Mouse (Mus musculus): ENCODE results near the gene AC170998.1.
A peak's percentile ranks its signal among the peaks of the same experiment; 100 is the strongest.

Gene AC170998.1

DNA sequence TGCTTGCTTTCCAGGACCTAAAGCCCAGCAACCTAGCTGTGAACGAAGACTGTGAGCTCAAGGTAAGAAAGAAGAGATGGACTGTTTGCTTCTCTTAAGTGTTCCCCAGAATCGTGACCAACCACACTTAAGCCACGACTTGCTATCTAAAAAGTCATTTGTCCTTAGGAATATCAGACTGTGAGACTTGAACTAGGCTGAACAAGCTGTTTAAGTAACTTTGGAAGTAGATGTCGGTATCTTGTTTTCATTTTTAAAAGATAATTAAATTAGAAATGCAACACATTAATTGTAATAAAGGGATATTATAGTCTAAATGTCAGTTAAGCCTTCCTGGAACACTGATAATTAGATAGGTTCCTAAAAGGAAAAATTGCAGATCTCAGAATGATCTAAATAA, at the start of gene AC170998.1:
Gene AC170998.1, plus strand, starts transcription at position 301 of the 400 bp plus-strand sequence.
- DNase-seq (ENCODE audit: low spot score in 2 of 2) = no peak

DNA sequence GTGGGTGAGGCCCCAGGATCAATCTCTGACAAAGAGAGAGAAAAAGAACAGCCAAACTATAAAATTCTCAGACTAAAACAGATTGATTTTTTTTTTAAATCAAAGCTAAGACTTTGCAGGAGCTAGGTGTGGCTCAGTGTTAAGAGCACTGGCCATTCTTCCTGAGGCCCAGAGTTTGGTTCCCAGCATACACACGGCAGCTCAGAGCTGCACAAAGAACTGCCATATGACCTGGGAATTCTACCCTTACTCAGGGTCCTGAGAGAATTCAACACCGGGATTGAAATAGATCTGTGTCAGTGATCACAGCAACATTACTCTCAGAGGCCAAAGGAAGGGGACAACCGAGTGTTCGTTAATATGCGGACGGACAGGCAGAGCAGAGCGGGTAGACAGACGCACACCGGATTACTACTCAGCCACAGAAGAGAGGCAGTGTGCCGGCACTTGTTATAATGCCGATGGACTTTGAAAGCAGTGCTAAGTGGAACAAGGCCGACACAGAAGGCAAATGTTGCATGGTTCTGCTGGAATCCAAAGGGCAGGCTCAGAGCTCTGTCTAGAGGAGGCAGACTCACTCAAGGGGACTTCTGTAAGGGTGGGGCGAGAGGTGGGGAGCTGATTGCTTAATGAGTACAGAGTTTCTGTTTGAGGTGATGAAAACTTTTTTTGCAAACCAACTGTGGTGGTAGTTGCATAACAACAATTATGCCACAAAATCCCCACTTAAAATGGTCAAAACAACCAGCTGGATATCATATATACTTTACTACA, 43.4 kb upstream of the AC170998.1 start:
- DNase-seq (ENCODE audit: low spot score in 2 of 2) = no peak

DNA sequence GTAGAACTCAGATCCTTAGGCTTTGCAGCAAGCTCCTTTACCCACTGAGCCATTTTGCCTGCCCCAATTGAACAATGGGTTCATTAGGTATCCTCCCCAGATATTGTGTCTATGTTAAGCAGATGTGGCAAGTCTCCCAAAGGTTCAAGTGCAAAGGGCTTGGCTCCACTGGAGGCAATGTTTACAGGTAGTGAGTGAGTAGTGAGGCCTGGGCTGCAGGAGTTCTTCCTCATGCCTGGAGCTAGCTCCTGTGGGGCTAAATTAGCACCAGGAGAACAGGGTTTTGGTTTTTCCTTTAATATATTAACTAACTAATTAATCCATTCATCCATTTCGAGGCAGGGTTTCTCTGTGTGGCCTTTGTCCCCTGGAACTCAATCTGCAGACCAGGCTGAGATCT, 42.3 kb upstream of the AC170998.1 start:
- no peak for DNase-seq (ENCODE audit: low spot score in 2 of 2)

DNA sequence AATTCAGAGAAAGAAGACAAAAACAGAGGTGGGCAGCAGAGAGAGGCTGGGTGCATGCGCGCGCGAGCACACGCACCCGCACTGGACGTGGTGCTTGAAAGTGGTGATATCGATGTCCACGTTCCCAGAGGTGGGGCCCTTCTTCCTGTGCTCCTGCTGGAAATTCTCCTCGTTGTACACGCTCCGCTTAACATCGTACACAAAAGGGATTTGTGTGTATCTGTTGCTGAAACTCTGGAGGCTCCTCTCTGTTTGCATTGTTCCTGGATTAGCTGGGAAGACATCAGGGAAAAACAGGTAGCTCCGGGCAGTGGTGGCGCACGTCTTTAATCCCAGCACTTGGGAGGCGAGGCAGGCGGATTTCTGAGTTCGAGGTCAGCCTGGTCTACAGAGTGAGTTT, 41.3 kb upstream of the AC170998.1 start:
- DNase-seq (ENCODE audit: low spot score in 2 of 2) = no peak

DNA sequence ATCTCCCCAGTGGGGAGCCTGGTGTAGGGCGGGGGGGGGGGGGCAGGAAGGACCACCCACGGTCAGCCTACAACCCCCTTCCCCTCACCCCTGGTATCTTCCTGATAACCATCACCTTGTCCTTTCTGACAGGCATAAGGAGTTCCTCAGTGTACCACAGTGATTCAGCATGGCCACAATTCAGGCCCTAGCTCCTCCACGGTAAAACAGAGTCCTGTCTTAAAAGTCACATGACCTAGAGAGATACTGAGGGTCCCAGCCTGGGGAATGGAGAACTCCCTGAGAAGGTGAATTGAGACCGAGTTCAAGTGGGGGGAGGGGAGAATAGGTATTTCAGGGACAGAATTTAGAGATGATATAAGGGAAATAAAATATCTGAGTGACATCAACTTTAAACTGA, 38.5 kb upstream of the AC170998.1 start:
- DNase-seq (ENCODE audit: low spot score in 2 of 2) = no peak

DNA sequence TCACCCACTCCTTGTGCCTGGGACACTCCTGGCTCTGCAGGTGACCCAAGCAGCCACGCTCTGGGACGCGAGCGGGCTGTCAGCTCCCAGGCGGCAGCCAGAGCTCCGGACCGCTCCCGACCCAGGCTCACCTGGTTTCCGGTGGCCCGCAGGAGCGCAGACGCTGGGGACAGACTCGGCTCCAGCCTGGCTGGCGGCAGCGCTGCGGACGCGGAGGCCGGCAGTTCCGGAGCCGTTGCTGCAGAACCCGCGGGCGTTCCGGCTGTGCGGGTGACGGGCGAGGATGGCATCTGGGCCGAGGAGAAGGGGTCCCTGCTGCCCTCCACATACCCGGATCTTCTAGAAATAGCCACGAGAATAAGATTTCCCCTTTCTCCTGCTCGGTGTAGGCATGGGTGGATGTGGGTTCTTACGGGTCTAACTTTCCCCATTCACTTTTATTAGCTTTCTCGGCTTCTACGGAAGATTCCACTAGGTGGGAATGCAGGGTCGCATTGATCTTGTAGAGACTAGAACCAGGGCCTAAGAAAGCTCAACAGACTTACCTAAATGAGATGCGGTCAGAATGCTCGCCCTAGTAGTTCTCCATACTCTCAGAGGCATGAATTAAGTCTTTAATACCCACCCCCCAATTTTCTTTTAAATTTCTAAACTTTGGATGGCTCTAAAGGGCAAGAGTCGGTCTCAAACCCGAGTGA, 36.1 kb upstream of the AC170998.1 start, which contains the start of gene Slc26a8:
Gene Slc26a8, minus strand, starts transcription at position 648 of the 698 bp plus-strand sequence.
- no peak for DNase-seq (ENCODE audit: low spot score in 2 of 2)

DNA sequence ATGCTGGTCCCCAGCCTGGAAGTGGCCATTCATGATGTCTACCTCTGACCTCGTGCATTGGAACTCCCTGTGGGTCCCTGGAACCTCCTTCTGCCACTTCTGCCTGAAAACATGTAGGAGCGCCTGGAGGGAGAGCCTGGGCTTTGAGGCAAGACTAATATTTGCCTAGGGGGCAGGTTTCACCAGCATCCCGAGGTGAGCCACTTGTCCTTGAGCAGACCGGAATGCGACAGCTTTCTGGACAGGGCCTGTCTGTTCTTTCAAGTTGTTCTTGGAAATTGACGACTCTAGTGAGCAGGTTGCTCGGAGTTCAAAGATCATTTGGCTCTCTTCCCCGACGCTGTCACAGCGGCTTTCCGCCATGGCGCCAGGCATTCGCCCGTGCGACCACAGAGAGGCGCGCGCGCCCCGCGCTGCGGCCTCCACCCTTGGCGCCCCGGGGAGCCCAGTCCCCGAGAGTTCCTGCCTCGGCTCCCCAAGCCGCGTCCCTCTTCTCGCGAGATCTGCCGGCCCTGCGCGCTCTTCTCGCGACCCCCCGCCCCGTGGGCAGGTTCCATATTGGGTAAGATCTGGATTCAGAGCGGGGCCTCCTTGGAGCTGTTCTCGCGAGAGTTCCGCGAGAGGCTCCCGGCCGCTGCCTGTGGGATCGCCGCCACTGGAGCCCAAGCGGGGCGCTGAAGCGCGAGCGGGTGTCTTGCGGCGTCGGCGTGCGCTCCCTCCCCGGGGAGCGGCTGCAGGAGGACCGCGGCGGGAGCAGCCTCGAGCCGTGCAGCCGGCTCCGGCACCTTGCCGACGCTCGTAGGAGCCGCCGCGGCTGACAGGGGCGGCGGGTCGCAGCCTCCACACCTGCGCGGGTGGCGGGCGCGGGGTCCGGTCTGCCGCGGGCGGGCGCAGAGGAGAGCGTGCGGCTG, 34.9 kb upstream of the AC170998.1 start, which contains the start of gene Mapk14:
Gene Mapk14, plus strand, starts transcription at position 554 of the 911 bp plus-strand sequence.
- peak; percentile 100 for DNase-seq (ENCODE audit: low spot score in 2 of 2)

DNA sequence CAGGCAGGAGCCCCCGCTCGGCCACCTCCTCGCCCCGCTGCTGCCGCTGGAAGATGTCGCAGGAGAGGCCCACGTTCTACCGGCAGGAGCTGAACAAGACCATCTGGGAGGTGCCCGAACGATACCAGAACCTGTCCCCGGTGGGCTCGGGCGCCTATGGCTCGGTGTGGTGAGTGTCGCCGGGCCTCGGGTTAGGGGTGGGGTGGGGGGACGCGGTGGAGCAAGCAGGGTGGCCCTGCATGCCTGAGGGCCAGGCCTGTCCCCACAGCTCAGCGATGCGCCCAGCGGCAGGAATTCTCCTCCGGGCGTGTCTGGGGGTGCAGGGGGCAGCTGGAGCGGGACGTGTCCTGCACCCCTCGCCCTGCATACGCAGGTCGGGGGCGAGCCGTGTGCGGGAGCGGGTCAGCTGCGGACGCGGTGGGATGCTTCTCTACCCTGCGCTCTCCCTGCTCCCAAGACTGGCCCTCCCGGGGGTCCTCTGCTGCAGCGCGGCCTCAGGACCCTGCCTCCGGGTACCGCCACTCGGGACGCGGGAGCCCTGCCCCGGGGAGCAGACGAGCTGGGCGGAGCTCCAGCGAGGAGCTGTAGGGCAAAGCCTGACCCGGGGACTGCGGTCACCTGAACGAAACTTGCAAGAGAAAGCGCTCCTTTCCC, 34.1 kb upstream of the AC170998.1 start:
- peak in 1 of 2 experiments; percentile 52 for DNase-seq (ENCODE audit: low spot score in 2 of 2)

DNA sequence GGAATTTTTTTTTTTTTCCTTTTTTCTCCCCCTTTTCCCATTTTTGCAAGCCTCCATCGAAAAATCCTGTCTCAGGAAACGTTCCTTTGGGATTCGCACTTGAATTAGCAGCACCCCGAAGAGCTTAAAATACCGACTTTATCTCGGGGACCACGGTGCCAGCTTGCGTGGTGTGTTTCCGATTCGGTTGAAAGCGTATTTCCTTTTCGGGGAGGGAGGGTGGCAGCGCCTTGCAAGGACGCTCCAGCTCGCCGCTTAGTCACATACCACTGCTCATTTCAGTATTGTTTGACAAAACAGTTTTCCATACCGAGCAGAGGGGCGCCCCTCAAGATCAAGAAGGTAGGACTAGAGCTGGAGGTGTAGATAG, 33.6 kb upstream of the AC170998.1 start:
- peak in 1 of 2 experiments; percentile 57 for DNase-seq (ENCODE audit: low spot score in 2 of 2)

DNA sequence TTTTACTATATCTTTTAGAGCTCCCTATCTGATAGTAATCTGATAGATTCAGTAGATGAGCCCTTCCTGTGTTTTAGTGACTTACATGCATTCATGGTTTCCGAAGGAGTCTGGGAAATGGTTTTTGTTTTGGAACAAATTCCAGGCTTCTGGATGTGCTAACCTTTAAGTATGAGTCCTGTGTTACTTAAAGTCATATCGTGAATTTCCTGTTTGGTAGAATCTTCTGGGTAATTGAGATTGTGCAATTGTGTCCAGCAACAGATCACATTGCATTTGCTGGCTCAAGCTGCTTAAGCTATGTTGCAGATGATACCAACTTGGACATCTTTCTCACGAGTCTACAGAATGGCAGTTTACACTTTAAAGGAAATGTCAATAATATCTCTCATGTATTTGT, 32.8 kb upstream of the AC170998.1 start:
- DNase-seq (ENCODE audit: low spot score in 2 of 2) = no peak

DNA sequence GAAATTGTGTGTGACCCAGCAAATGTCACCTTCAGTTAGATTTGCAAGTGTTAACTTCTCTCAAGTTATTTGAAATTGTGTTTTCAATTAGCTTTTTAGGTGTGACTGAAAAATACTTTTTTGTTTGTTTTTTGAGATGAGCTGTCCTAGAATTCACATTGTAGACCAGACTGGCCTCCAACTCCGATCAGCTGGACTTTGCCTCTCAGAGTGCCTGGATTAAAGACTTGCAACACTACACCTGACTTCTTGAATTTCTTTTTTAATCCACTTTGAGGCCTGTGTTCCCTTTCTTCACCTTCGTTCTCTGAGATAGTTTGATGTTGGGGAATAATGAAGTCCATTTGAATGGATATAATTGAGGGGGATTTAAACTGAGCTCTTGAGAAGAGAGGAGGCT, 31.8 kb upstream of the AC170998.1 start:
- DNase-seq (ENCODE audit: low spot score in 2 of 2) = no peak

DNA sequence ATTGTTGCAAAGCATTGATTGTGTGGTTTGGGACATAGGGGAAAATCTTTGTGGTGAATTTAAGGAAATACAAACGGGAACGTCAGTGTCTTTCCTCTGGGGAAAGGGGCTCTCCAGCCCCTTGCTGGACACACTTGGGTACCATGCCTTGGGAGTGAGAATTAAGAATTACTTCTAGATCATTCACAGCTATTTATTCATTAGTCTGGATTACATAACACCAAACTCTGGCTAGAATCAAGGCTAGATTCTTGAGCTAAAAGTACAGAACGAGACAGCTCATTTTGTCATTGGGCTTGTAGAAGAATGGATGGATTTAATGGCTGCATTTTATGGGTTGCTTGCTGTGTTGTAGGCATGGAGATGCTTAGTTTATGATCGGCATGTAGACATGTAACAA, 31.1 kb upstream of the AC170998.1 start:
- DNase-seq (ENCODE audit: low spot score in 2 of 2) = no peak

DNA sequence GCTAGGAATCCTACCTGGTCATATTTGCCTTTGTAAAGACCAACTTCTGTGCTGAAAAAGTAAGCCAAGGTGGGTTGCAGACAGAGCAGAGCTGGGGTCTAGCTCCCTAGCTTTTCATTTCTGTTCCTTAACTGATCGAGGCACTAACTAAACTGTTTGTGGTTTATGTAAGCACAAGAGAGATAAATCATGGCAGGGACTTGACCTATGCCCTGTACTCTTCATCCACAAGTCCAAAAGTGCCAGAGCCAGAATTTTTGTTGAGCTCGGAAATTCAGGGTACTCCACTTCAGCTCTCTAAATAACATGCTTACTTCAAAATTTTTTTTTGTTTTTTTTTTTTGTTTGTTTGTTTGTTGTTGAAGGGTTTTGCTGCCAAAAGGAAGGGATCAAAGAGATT, 29.2 kb upstream of the AC170998.1 start:
- DNase-seq (ENCODE audit: low spot score in 2 of 2) = no peak

DNA sequence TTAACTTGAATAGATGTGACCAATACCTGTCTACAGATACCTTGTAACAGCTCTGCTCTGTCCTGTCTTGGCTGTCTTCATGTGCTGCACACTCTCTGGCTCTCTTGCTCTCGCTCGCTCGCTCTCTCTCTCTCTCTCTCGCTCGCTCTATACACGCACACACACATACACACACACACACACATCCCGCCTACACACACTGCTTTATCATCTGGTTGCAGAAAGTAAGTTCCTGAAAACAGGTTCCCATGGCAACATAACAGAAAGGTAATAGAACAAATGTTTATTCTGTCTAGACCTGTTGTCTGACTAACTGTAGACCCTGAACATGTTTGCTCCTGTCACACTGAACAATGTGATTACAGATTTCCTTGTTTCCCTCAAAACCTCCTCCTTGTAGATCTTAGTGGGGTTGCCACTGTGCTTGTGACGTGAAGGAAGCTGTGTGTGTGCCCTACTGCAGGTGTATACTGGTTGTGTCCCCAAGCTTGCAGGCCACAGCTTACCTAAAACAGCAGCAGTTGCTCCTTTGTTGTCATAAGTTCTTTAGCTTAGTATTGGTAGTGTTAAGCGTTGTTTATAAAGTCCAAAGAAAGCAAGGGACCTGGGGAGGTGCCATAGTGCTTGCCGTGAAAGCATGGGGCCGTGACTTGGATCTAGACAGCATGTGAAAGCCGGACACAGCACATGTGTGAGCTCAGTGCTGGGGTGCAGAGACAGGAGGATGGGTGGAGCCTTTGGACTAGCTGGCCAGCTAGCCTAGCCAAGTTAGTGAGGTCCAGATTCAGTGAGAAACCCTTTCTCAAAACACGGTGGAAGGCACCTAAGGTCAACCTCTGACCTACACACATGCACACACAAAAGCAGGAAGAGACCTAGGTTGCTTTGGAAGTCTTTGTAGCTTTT, 28.3 kb upstream of the AC170998.1 start:
- DNase-seq (ENCODE audit: low spot score in 2 of 2) = no peak

DNA sequence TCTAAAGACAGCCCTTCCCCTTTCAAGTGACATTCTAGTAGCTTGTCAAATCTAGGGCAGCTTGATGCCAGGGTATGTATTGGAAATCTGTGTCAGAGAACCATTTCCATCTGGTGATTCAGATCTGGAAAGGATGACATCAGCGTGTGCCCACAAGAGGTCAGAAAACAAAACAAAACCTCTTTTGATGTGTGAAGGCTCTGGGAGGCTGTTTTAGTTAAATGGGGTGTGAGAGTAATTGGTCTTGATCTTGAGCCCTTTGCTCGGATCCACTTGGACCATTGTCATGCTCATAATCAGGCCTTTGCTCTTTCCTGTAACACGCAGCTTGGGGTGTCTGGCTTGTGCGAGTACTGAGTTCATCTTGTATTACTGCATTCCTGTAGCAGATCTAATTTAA, 27.6 kb upstream of the AC170998.1 start:
- no peak for DNase-seq (ENCODE audit: low spot score in 2 of 2)

DNA sequence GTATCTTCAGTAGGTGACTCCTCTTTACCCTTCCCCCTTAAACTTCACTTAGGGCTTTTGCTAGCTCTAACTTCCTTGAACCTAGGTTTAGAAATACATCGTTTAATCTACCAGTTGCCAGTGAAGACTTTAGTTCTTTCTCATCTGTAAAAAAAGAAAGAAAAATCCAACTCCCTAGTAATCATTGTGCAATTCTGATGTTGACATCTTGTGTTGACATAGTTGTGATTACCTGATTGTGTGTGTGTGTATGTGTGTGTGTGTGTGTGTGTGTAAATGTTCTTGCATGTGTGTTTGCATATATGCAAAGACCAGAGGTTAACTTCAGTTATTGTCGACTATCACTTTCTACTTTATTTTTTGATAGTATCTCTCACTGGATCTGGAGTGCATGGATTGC, 27.2 kb upstream of the AC170998.1 start:
- DNase-seq (ENCODE audit: low spot score in 2 of 2) = no peak

DNA sequence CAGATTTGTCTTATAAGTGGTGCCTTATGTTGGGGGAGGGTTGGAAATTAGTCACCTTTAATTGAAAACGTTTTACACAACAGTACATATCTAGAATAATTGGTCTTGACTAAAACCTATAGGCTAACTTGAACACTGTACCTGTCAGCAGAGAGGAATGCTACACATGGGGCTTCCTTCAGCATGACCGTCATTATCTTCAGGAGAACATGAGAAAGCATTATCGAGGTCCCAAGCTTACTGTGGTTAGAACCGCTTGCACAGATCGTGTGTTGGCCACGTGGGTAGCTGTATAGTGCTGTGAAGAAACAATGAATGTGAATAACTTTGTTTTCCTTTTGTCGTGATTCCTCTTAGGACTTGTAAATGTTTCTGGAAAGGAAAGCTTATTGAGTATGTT, 26.1 kb upstream of the AC170998.1 start:
- DNase-seq (ENCODE audit: low spot score in 2 of 2) = no peak

DNA sequence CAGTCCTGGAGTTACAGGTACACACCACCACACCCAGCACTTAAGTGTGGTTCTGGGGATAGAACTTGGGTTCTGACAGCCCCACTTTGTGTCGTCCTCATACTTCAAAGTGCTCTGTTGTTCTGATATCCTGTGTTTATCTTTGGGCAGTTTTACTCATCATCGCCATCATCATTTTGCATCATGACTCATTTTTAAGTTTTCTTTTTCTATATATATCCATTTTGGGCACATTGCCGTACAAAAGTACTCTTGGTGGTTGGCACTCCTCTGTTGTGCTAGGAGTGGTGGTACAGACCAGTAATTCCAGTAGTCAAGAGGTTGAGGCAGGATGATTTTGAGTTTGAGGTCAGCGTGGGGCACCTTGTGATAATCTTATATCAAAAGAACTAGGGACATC, 24.7 kb upstream of the AC170998.1 start:
- DNase-seq (ENCODE audit: low spot score in 2 of 2) = no peak

DNA sequence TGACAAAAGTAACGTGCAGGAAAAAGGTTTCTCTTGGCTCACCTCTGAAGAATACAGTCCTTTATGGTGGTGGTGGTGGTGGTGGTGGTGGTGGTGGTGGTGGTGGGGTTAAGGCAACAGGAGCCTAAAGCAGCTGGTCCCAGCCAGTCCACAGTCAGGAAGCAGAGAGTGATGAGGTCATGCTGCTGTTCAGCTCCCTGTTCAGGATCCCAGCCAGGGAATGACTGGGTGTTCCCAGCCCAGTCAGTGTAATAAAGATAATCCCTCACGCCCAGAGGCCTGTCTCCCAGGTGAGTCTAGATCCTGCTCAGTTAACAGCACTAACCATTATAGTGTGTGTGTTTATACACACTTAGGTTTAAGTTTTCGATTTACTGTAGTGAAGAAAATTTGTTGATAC, 24.1 kb upstream of the AC170998.1 start:
- DNase-seq (ENCODE audit: low spot score in 2 of 2) = no peak

DNA sequence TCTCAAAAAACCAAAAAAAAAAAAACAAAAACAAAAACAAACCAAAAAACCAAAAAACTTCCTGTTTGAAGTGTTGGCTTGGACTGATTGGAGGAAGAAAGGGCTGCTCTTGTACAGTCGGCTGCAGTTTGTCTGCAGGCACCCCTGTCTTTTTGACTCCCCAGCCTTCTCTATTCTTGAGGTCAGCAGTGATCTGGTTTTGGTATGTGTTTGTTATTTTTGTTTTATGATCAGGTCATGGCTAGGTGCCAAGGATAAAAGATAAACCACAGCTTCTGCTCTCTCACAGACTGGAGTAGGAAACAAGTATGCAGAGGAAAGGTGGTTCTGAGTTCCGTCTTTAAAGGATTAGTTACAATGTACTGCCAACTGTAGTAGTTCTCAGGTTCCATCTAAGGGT, 23.2 kb upstream of the AC170998.1 start:
- no peak for DNase-seq (ENCODE audit: low spot score in 2 of 2)

DNA sequence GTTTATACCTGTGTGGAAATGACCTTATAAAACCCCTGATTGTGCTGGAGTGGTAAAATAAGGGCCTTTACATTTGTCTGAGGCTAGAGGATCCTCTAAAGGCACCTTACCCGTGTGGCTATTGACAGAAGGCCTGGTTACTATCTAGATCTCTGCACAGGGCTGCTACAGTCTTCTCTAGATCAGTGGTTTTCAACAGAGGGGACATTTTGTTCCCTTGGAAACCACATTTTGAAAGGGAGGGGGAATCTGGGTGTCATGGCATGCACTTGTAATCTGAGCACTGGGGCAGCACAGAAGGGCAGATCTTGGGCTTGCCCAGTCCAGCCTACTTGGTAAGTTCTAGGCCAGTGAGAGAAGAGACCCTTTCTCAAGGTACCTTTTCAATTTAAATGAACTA, 19.2 kb upstream of the AC170998.1 start:
- DNase-seq (ENCODE audit: low spot score in 2 of 2) = no peak

Measured in heart, adult 9 months (tissue).